Mouse (Mus musculus) ovary, postnatal 10 days (tissue): ENCODE data around the gene Map2.

ENCODE experiments used
- DNase-seq: peaks from one replicate; pipeline ENCODE4 v3.0.0; 2022; ENCODE audit warnings: low spot score

The Map2 gene

DNA sequence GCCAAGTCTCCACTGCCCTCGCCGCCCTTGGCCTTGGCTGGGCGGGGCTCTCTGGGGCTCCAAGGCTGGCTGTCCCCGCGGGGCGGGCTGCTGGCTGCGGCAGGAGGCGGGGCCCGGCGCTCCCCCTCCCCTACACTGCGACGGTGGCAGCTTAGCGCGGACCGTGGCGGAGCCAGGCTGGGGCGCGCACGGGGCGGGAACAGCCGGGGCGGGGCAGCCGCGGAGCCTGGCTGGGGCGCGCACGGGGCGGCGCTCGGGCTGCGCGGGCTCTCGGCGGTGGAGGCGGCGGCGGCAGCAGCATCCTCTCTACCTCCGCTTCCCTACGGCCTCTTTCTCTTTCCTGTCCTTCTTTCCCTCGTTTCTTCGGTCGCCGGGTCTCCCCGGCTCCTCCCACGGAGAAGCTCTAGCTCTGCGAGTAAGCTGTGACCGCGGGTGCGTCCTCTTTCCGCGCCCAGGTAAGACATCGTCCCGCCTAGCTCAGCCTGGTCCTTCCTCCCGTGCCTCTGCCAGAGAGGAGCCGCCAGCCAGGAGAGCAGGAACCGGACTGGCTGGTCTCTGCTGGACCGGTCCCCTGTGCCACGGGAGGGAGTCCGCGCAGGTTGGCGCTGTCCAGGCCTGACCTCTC is at the start of gene Map2:
Gene Map2 (plus strand): TSS at position 233 of the 625 bp plus-strand sequence.
- peak; percentile 43 for DNase-seq

DNA sequence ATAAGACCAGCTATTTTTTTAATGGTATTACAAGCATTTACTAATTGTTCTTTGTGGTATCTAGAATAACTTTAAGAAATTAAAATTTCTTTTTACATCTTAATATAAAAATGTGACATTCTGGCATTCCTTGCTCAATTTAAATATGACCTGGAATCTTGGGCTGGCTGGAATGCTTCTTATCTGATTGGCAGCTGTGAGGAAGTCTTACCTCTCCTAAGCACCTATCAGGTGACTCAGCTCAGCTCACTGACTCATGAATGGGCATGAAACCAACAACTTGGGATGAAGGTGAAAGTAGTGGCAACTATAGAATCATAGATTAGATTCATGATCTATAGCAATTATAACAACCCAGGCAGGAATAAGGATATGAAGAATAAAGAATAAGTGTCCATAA is 42.1 kb upstream of the Map2 start:
- no peak for DNase-seq

DNA sequence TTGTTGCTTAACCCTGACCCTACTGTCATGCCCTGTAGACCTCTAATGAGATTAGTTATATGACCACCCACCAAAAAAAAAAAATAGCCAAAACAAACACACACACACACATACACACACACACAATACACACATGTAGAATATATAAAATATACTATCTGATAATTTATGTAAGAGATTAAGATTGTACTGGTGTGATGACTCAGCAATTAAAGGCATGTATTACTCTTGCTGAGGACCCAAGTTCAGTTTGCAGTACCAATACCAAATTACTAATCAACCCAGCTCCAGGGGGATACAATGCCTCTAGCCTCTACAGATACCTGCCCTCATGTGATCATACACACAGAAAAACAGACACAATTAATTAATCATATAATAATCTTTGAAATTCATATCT is 39.7 kb upstream of the Map2 start:
- no peak for DNase-seq

DNA sequence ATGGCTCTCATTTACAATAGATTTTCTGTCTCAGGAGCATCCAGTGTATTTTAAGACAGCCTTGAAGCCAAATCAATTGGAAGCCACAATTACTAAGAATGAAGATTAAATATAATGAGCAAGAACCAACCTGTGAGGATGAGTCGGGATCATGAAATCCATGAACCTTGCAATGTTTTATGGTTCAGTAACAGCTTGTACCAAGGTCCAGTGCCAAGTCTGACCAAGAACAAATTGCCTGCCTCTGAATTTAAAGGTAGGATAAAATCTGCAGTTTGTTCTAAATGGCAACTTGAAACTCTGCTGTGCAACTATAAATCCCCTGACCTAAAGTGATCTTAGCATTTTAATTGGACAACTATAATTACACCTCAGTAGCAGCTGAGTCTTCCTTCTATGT is 34.4 kb upstream of the Map2 start:
- no peak for DNase-seq

DNA sequence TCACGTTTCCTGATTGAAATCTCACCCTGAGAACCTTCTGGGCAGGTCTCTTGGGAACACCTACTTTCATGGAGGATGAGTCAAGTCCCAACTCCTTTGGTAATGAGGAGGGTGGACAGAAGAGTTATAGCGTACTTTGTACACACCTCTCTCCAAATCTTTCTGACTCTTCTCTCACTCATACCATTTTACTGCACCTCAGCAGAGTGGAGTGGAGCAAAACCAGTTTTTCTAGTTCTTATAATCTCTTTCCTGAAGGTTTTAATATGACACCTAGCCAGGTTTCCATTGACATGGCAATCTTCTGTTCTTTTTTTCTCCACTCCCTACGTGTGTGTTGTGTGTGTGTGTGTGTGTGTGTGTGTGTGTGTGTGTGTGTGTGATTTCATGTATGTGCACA is 29.9 kb upstream of the Map2 start:
- no peak for DNase-seq

DNA sequence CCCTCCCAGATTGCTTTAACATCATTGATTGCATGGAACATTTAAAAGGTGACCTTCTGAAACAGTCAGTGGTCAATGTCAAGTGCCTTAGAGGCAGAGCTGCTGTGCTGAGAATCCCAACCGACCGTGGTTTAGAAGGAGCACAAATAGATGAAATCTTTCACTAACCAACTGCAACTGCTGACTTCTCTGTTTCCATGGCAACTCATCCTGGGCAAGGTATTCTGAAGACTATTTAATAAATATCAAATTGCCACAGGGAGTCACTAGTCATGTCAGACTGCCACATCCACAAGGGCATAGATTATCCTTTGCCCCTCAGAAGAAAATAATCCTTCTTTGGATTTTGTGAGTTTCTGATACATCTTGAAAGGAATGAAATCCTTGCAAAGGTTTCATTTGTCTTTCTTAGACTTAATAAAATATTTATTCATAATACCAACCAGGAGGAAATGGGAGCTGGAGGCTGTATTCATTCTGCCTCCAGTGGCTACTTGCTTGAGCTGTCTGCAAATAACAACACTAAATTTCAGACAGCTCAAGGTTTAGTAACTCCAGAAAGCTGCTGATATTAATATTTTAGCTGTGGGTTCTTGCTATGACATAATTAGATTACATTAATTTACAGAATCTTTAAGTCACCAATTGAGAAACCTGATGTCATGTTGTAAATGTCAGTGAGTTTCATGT is 26.1 kb upstream of the Map2 start:
- no peak for DNase-seq

DNA sequence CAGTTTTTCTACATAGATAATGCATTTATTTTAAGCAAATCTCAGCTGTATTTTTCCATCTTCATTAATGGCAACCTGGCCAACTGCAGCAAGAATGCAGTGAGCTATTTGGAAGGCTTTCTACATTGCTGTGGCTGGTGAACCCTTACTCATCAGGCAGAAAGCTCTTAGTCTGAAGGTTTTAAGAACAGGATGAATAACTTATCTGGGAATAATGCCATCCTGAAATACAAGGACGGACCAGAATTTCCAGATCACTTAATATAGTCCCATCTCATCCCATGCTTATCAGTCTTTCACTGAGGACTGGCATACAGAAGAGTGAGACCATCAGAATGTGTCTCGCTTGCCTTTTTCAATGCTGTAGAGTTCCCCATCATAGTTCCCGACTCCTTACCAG is 24.3 kb upstream of the Map2 start:
- DNase-seq = no peak

DNA sequence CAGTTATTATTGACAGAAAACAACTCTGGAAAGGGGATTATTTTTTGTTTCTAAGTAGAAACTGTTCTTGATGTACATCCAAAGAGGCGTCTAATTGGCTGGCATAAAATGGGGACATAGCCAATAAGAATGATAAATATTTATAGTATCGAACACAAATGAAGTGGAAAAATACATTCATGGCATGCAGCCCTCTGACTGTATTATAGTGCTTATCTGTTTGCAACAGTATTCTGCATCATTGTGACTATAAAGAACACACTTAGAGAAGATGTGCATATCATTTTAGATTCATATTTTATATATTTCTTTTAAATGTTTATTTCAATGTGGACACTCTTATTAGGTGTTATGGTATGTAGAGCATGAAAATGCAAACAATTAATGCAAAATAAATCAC is 17.9 kb upstream of the Map2 start:
- DNase-seq = no peak

DNA sequence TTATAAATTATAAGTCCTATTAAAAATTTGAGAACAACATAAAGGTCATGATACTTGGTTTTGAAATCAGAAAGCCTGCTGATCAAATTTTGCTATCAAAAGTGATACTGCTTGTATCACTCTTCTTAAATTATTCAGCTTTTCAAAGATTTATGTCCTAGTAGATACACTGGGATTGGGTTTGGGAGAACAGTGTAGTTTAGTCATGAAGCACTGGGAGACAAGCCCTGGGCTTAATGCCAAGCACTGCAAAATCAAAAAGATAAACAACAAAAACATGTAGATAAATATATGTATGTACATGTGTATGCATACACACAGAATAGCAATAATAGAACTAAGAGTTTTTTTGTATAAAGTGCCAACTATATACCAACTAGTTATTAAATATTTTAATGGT is 17.5 kb upstream of the Map2 start:
- DNase-seq = no peak

DNA sequence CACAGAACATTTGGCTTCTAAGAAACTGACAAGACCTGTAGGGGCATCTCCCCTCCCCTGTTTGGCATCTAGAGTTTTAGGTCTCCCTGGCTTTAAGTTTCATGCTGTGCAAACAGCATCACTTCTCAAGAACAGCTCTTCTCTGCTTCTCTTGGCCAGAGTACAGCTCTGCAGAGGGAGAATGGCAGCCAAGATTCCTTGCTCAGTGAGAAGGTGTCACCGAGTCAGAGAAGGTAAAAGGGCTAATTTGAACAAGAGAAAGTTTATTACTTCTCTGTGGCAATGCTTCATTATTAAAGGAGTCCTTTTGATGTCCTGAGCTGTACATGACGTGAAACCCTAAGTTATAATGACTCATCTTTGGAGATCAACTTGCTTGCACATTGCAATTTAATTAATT is 10.4 kb upstream of the Map2 start:
- no peak for DNase-seq

DNA sequence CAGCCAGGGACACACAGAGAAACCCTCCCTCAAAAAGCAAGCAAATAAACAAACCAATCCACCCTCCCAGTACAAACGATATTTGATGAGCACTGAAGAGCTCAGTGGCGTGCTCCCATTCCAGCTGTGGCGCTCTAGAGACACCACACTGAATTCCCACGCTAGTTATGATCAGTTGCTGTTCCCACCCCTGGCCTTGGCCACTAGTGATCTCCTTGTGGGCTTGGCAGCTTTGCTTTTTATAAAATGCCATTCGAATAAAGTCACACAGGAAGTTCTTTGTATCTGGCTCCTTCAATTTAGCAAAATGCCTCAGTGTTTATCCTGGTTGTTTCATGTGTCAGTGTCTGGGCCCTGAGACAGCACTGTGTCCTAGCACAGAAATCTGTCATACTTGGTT is 6.4 kb upstream of the Map2 start:
- DNase-seq = no peak

DNA sequence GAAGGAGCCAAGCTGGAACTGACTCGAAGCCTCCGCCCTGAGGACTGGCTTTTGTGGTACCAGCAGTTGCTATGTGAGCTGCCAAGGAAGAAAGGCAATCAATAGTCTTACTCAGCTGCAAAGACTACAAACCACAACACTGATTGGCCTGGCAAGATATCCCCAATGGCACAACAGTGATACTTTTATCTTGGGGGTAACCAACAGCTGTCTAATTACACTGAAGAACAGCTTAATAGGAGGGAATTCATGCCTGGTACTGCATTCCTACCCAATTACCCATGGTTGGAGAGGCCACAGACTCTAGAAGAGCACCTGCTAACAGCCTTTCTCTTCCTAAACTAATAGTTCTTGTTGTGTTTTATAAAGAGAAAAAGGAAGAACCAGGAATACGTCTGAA is 2.9 kb upstream of the Map2 start:
- no peak for DNase-seq

DNA sequence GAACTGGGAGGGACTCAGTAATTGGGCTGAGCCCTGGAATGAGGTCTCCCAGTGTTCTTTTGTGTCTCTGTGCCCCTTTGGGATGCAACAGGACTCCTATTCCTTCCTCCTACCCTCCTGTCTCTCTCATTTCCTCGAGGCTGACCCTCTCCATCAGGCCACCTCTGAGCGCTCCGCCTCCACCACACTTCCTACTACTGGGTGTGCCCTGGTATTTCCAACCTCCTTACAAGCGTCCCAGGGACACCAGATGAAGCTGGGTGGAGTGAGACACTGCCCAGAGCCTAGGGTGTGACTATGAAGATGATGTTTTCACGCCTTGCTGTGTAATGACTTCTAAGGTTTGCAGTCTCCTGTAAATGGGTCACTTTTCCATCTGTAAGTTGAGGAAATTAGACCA is 1.4 kb upstream of the Map2 start:
- no peak for DNase-seq

DNA sequence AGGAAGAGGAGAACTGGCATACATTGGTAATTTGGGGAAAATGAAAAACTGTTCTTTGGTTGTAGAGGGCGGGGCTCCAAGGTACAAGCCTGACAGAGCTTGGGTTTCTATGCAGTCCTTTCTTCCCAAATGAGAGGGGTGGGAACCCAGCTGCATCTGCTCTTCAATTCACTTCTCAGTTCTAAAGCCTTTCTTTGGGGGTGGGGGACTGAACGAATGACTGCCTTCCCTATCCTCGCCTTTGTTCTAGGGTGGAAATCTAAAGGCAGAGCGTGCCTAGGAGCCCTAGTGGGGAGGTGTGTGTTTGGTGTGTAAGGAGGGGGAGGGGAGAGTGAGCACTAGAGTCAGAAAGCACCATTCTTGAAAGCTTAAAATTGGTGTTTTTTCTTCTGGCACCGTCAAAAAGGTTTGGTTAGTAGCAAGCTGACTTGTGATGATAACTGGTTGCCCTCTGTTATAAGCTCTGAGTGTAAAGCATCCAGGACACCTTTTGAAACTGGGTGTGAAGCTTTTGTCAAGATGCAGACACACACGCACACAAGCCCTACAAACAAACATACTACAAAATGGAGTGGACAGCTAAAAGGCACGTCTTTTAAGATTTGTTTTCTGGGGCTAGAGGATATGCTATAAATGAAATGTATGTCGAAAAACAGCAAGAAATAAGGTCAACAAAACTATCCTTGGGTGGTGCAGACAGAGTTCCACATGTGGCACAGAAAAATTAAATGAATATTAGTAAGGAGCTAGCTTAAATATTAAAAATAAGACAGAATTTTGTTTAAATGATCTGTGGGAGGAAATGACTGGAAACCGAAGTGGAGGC is 1.2 kb downstream of the Map2 start:
- no peak for DNase-seq

DNA sequence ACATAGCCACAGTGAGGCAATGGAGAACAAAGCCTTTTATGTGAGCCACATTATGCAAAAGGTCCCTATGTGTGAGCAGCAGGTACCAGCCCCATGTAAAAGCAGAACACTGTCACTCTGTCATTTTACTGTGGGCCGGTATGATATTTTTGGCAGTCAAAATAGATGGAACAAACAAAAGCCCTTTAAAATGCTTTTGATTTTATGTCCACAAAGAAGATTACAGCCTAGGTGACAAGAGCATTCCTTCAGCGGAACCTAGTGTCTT is 1.7 kb downstream of the Map2 start:
- no peak for DNase-seq

DNA sequence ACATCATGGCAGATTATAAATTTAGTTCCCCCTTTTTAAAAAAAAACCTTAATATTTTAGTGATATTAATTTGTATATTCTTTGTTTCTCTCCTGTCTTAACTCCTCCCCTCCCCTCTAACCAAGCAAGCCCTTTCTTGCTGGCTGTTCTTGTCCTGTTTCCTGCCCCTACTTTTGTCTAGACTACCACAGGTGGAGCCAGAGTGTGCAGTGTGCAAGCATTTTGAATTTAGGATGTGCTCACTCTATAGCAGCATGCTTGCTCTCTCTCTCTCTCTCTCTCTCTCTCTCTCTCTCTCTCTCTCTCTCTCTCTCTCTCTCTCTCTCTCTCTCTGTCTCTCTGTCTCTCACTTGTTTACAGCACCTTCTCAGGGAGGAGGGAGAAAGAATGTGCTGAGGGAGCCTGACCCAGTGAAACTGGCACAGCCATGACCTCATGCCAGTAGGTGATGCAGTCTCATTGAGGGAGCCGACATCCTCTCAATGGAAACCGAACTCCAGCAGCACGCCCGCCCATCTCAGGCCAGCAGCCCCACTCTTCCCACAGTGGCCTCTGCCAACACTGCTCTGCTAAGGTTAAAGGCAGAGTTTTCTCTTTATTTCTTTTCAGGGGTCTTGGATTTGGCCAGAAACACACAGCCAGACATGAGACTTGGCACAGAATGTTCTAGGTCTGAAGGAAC is 2.6 kb downstream of the Map2 start:
- no peak for DNase-seq

DNA sequence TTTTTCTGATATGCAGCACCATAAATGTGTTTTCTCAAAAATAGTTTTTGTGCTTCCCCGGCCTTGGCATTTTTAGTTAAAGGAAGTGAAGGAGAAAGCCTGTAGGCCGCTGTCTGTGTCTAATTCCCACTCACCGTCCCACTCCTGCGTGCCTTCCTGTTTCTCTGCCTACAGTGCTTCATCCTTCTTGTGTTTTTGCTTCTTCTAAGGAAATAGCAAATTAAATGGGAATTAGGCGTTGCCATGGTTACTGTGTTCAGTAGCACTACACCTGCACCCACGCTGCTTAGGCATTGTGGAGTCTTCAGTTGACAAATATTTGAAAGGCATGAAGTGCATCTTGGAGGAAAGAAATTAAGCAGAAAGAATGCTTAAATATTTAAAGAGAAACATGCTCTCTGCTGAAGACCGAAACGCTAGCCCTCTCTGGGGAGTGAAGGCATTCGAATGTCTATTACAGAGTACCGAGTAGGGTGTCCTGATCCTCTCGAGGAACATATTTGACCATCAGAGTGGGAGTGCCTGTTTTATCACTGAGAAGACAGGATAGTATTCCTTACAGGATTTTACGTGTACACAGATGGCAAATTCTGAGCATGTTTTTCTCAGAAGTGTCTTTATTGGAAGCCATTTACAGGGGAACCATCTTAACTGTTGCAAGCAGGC is 12.1 kb downstream of the Map2 start:
- DNase-seq = no peak

DNA sequence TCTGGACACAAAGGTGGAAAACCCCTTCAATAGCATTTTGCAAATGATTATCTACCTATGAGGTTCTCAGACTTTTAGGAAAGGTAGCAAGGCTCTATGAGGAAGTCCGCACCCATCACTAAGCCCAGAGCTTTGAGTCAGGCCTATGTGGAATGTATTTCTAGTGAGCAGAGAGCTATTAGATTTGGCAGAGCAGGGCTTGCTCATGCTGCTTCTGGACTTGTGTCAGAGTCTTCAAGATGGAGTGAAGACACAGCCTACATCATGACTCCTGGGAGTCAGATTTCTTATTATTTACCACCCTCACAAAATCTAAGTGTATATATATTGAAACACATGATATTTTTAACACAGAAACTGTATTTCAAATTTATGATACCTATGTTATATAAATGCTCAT is 17.3 kb downstream of the Map2 start:
- DNase-seq = no peak

DNA sequence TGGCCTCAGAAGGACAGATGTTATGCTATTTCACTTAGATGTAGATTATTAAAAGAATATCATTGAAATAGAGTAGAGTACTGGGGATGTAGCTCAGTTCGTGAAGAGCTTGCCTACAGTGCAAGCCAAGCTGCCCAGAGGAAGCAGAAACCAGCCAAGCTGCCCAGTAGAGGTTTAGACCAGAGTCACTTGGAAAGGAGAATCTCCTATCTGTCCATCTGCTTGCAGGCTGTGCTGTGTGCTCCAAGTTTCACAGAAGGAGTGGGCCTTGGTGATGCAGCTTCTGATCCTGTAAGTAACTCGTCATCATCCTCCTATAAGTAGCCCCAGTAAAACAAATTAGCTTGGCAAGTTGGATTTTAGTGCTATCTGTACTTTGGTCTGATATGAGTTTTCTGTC is 17.8 kb downstream of the Map2 start:
- DNase-seq = no peak

DNA sequence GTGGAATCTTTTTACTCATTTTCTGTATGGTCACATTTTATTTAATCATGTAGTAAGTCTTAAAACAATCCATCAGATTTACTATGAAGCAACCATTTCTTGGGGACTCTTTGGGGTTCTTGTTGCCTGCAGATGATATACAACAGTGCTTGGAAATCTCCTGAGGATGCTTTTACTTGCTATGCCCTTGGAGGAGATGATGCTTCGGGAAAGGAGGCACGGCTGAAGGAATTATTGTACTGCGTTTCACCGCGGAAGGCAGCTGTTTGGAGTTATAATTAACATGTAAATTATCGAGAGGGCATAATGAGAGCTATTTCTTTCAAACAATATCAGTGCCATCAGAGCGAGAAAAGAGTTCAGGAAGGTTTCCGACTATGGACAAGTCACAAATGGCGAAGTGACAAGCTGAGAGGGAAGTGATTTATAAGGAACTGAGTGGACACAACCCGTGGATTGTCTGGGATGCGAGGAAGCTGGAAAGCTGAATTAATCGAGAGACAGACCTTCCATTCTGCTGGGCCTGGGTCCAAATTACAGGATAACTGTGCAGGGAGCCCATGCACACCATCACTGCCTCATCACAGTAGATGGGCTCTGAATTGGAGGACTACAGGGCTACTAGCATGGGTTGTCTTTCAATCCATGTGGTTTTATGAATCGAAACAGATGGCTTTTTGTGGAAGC is 20.1 kb downstream of the Map2 start:
- DNase-seq = no peak

DNA sequence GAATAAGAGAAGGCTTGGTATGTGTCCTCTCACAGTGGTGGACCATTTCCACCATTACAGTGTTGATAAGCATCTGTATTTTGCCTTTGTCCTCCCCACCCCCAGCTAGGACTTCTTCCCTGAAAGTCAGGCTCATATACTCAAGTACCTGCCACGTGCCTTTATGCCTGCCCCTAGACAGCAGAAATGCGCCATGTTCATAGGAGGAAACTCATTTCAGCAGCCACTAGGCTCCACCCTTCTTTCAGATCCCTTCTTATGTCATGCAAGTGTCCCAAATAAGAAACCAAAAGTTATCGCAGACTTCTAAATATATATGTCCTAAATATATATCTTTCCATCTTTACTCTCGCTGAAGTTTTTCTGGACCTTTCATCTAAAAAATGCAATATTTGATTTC is 21.2 kb downstream of the Map2 start:
- DNase-seq = no peak

DNA sequence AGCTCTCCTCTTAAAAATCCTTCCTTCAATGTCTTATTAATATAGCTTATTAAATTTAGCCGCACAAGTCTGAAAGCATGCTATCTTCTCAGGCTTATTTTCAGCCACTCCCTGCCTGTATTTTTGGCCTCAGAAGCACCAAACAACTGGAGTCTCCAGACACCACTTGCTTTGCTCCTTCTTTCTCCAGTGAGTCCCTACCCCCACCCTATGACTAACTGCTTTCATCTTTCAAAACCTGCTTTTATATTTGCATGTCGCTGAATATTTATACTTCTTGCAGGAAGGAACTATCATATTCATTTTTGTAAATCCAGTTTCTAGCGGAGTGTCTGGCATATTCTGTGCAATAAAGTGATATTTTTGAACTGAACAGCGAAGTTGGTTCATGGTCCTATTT is 21.6 kb downstream of the Map2 start:
- no peak for DNase-seq
